Mouse (Mus musculus): ENCODE results near the gene Tspyl3. TPM values are rescaled to one million over a fixed set of nuclear protein-coding genes. Genes with fewer than 3 reads are reported as not detected.

Tspyl3 gene
- total RNA-seq, 1 experiment from 2014 or later: 19.4 TPM

GRCm38 (mm10) chr2:153198485-153198884, 26.8 kb downstream of the Tspyl3 start:
- ATAC-seq (replicated peaks in 1 of 2; ENCODE audit: insufficient read depth in 1 of 2, low FRiP score in 2 of 2, low TSS enrichment in 1 of 2, low read depth in 1 of 2, poor library complexity in 2 of 2, severe bottlenecking in 2 of 2): peak in 1 of 2 experiments; percentile 62; a peak in 2 of 4 replicates

GRCm38 (mm10) chr2:153194255-153194654, 31.0 kb downstream of the Tspyl3 start:
- no peak for ATAC-seq (replicated peaks in 1 of 2; ENCODE audit: insufficient read depth in 1 of 2, low FRiP score in 2 of 2, low TSS enrichment in 1 of 2, low read depth in 1 of 2, poor library complexity in 2 of 2, severe bottlenecking in 2 of 2)

GRCm38 (mm10) chr2:153191242-153191641, 34.0 kb downstream of the Tspyl3 start:
- ATAC-seq (replicated peaks in 1 of 2; ENCODE audit: insufficient read depth in 1 of 2, low FRiP score in 2 of 2, low TSS enrichment in 1 of 2, low read depth in 1 of 2, poor library complexity in 2 of 2, severe bottlenecking in 2 of 2): no peak

- no peak for ATAC-seq (replicated peaks in 1 of 2; ENCODE audit: insufficient read depth in 1 of 2, low FRiP score in 2 of 2, low TSS enrichment in 1 of 2, low read depth in 1 of 2, poor library complexity in 2 of 2, severe bottlenecking in 2 of 2)
Measured at GRCm38 (mm10) chr2:153187848-153188247, 37.4 kb downstream of the Tspyl3 start.

- no peak for ATAC-seq (replicated peaks in 1 of 2; ENCODE audit: insufficient read depth in 1 of 2, low FRiP score in 2 of 2, low TSS enrichment in 1 of 2, low read depth in 1 of 2, poor library complexity in 2 of 2, severe bottlenecking in 2 of 2)
Measured at GRCm38 (mm10) chr2:153186176-153186591, 39.1 kb downstream of the Tspyl3 start.

GRCm38 (mm10) chr2:153179961-153180360, 45.3 kb downstream of the Tspyl3 start:
- no peak for ATAC-seq (replicated peaks in 1 of 2; ENCODE audit: insufficient read depth in 1 of 2, low FRiP score in 2 of 2, low TSS enrichment in 1 of 2, low read depth in 1 of 2, poor library complexity in 2 of 2, severe bottlenecking in 2 of 2)

- ATAC-seq (replicated peaks in 1 of 2; ENCODE audit: insufficient read depth in 1 of 2, low FRiP score in 2 of 2, low TSS enrichment in 1 of 2, low read depth in 1 of 2, poor library complexity in 2 of 2, severe bottlenecking in 2 of 2): no peak
Measured at GRCm38 (mm10) chr2:153179126-153179860, 45.9 kb downstream of the Tspyl3 start.

- ATAC-seq (replicated peaks in 1 of 2; ENCODE audit: insufficient read depth in 1 of 2, low FRiP score in 2 of 2, low TSS enrichment in 1 of 2, low read depth in 1 of 2, poor library complexity in 2 of 2, severe bottlenecking in 2 of 2): no peak
Measured at GRCm38 (mm10) chr2:153177188-153177587, 48.1 kb downstream of the Tspyl3 start.

- ATAC-seq (replicated peaks in 1 of 2; ENCODE audit: insufficient read depth in 1 of 2, low FRiP score in 2 of 2, low TSS enrichment in 1 of 2, low read depth in 1 of 2, poor library complexity in 2 of 2, severe bottlenecking in 2 of 2): no peak
Measured at GRCm38 (mm10) chr2:153175995-153176570, 49.2 kb downstream of the Tspyl3 start.

Other genes starting within 250 kb of the Tspyl3 start
- 115 and 527 TPM in 2 replicates for gene Pdrg1, start 210.0 kb downstream of the Tspyl3 start, total RNA-seq (2017)
- gene Xkr7, start 193.6 kb downstream of the Tspyl3 start, total RNA-seq (2017): 0.50 TPM in 1 of 2 replicates, not detected in the other
- 5.4 and 11.4 TPM in 2 replicates for gene Ccm2l, start 159.5 kb downstream of the Tspyl3 start, total RNA-seq (2017)
- gene Hck, start 117.0 kb downstream of the Tspyl3 start, total RNA-seq (2017): 9.0 and 26.3 TPM in 2 replicates
- gene Tm9sf4, start 64.1 kb downstream of the Tspyl3 start, total RNA-seq (2017): 62.0 and 83.4 TPM in 2 replicates
- gene Plagl2, start 16.0 kb upstream of the Tspyl3 start, total RNA-seq (2017): 7.3 and 7.8 TPM in 2 replicates
- 23.0 and 29.1 TPM in 2 replicates for gene Pofut1, start 16.1 kb upstream of the Tspyl3 start, total RNA-seq (2017)
- 13.2 and 21.6 TPM in 2 replicates for gene Kif3b, start 66.0 kb upstream of the Tspyl3 start, total RNA-seq (2017)
- 37.1 and 42.8 TPM in 2 replicates for gene Asxl1, start 120.4 kb upstream of the Tspyl3 start, total RNA-seq (2017)

Measured in hematopoietic stem cell, adult 5-6 weeks (primary cell).